Mouse (Mus musculus) skeletal muscle tissue, adult 2 months (tissue): ENCODE results near the gene Bend3.

ENCODE experiments used
- DNase-seq: peaks from one replicate; pipeline ENCODE4 v3.0.0-alpha.2; 2012; ENCODE audit warnings: low read depth, low spot score

Gene Bend3

DNA sequence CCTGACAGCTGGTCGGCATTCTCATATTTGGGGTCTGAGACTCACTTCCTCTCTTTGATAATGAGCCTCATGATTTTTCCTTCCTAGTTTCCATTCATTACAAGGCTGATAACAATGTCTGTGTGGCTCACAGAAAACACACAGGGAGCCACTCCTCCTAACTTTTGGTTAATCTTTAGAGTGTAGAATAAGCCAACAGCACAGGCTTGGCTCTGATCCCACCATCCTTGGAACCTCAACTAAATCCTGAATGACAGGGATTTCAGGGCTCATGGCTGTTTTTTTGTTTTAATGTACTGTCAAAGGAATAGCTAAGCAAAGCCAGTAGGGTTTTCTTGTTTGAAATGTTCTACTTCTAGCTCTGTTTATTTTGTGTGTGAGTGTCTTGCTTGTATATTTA, 55.8 kb downstream of the Bend3 start:
- no peak for DNase-seq

GRCm38 (mm10) chr10:43537652-43538051, 59.0 kb downstream of the Bend3 start:
- DNase-seq = no peak

DNA sequence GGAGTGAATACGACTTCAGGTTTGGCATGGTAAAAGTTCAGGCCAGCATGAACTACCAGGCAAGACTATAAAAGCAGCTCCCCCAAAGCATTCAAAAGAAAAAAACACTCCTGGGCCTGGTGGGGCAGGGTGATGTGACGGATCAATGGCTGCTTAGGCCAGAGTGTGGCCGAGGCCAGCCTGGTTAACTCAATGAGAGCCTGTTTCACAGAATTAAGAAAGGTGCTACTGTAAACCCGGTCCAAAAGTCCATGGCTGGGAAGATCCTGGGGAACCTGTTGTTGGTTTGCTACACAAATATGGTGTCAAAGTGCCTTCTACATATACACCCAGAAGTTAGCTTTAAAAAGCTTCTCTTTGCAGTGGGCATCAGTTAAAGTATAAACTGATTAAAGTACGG, 60.2 kb downstream of the Bend3 start:
- no peak for DNase-seq

DNA sequence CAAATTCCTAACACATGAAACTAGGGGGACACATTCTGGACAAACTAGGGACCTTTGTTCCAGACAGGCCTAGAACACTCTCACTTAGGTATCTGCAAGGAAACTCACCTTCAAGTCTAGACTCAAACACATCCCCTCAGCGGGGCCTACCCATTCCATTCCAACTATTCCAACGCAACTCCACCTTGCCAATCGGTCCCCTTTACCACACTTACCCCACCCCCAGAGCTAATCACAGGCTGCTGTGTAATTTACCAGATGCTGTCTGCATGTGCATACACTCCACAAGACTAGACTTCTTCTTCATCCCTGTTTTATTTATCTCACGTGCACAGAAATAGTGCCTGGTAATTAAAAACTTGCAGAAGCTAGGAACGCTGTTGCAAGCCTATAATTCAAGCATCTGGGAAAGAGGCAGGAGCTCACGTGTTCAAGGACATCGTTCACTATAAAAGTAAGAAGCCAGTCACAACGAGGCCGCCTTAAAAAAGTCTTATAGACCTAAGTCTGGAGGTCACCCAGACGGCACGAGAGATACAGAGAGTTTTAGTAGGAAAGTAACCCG, 61.2 kb downstream of the Bend3 start:
- no peak for DNase-seq

- DNase-seq = peak; percentile 95
Observed at GRCm38 (mm10) chr10:43540442-43541152, 62.0 kb downstream of the Bend3 start, which contains the start of gene 1700021F05Rik. Gene 1700021F05Rik (minus strand): TSS chr10:43540994.

DNA sequence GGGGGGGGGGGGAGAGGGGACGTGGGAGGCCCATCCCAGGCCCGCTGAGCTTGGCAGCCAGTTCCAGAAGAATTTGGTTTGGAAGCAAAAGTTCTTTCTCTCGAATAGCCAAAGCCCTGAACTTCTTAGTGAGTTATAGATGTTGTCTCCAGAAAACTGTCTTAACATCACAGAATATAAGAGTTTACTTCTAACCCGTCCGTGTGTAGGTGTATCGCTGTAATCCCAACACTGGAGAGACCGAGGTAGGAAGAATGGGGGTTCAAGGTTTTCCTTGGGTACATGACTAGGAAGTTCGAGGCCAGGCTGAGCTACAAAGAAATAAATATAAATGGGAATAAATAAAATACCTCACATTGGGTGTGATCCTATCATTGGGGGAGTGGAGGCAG, 62.5 kb downstream of the Bend3 start:
- DNase-seq = no peak

- DNase-seq = no peak
Observed at GRCm38 (mm10) chr10:43549411-43549810, 70.8 kb downstream of the Bend3 start.

GRCm38 (mm10) chr10:43550923-43551322, 72.3 kb downstream of the Bend3 start:
- DNase-seq = no peak

DNA sequence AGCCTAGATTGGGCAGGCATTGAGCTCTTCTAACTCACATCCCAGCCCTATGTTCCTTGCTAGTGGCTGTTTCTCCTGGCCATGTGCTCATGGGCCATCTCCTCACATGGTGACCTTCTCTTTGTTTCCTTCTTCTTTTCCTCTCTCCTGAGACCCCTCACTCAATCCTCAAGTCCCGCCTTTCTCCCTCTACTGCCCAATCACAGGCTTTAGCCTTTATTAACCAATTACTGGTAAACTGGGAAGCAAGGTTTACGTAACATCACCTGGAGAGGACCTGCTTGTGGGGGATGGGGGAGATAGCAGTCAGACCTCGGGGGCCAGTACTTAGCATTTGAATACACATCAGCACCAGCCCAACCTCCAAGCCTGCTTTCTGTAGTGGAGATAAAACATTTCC, 72.8 kb downstream of the Bend3 start:
- DNase-seq = no peak

DNA sequence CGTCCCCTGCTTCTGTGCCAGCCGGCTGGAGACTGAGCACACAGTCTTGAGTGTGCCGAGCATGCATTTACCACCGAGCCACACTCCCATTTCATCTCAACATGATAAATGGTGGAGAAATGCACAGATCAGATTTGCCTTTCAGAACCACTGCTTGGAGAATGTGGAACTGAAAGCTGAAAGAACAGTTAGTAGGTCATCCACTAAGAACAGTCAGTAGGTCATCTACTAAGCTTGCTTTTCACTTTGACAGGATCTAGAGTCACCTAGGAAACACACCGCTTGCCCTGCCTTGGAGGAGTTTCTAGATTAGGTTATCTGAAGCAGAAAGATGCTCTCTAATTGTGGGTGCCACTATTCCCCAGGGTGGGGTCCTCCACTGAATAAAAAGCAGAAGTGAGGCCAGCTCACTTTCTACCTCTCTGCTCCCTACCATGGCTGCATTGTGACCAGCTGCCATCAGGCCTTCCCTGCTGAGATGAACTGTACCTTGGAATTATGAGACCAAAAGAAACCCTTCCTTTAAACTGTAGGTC, 79.1 kb downstream of the Bend3 start:
- DNase-seq = no peak

DNA sequence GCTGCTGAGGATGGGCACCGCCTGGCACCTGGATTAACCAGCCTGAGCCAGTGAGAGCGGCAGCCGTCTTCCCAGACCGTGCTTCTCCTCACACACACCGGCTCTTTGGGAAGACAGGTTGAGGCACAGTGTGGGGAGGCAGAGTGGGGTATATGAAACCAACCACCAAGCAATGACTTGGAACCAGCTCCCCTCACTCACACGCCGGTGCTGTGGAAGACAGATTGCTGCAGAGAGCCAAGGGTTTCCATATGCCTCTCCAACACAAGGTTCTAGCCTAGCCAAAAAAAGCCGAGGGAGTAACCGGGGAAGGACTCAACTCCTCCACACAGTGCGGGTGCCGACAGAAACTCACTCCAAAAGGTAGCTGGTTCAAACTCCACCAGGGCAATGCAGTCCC, 80.7 kb downstream of the Bend3 start:
- no peak for DNase-seq

GRCm38 (mm10) chr10:43560765-43561164, 82.1 kb downstream of the Bend3 start:
- DNase-seq = no peak

DNA sequence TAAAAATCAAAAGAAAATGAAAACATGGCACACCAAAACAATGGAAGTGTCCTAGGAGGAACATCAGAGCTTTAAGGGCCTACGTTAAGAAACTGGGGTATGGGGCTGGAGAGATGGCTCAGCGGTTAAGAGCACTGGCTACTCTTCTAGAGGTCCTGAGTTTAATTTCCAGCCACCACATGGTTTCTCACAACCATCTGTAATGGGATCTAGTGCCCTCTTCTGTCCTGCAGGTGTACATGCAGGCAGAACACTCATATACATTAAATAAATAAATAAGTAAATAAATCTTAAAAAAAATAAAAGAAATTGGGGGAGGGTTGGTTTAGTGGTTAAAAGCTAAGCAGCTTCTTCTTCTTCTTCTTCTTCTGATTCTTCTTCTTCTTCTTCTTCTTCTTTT, 82.7 kb downstream of the Bend3 start:
- no peak for DNase-seq
